Mouse (Mus musculus) central nervous system, embryonic 18 days (tissue): ENCODE data around the gene Cops6. TPM values are rescaled to one million over a fixed set of nuclear protein-coding genes. Genes with fewer than 3 reads are reported as not detected.

Experiments used
- polyA plus RNA-seq: library from polyadenylated mRNA; depleted of rRNA; stranded (reverse); fragments of >200 nt; gene quantifications from 2 replicates; pipeline ENCODE4 v1.2.3, GENCODE M21; 2012; rRNA removed

Gene Cops6
- polyA plus RNA-seq, result 145 and 155 TPM in 2 replicates

GRCm38 (mm10) chr5:138160842-138161665, at the start of gene Cops6:
TSS of gene Cops6 (plus strand) at chr5:138161071.

GRCm38 (mm10) chr5:138116255-138117198, 44.3 kb upstream of the Cops6 start, which contains the start of gene Zscan21:
TSS of gene Zscan21 (plus strand) at chr5:138116903.

GRCm38 (mm10) chr5:138155443-138155976, 5.4 kb upstream of the Cops6 start, which contains the start of gene Zfp113:
TSS of gene Zfp113 (minus strand) at chr5:138155744.

GRCm38 (mm10) chr5:138171695-138172491, 11.0 kb downstream of the Cops6 start, which contains the start of the genes Ap4m1 and Mcm7:
TSS of gene Ap4m1 (plus strand) at chr5:138172002.
TSS of gene Mcm7 (minus strand) at chr5:138172422.

GRCm38 (mm10) chr5:138186950-138187638, 26.2 kb downstream of the Cops6 start, which contains the start of the genes Taf6 and Cnpy4:
TSS of gene Taf6 (minus strand) at chr5:138187451.
TSS of gene Cnpy4 (plus strand) at chr5:138187485.

GRCm38 (mm10) chr5:138193771-138194727, 33.2 kb downstream of the Cops6 start, which contains the start of gene Mblac1:
TSS of gene Mblac1 (plus strand) at chr5:138194314.

Other genes starting within 250 kb of the Cops6 start
- 0.03 and 0.08 TPM in 2 replicates for gene Cyp3a13, start 239.5 kb upstream of the Cops6 start, polyA plus RNA-seq
- 1.1 and 2.6 TPM in 2 replicates for gene Gjc3, start 198.0 kb upstream of the Cops6 start, polyA plus RNA-seq
- gene Azgp1, start 179.6 kb upstream of the Cops6 start, polyA plus RNA-seq, result 0.04 TPM in 1 of 2 replicates, not detected in the other
- not detected in 2 replicates for gene Smok3a, start 139.8 kb upstream of the Cops6 start, polyA plus RNA-seq
- not detected in 2 replicates for gene Smok3b, start 139.6 kb upstream of the Cops6 start, polyA plus RNA-seq
- gene Smok3c, start 107.9 kb upstream of the Cops6 start, polyA plus RNA-seq, result not detected in 2 replicates
- gene Zkscan1, start 76.0 kb upstream of the Cops6 start, polyA plus RNA-seq, result 16.3 and 16.6 TPM in 2 replicates
- 53.8 and 55.9 TPM in 2 replicates for gene Zscan21, start 44.2 kb upstream of the Cops6 start, polyA plus RNA-seq
- gene Zfp113, start 5.3 kb upstream of the Cops6 start, polyA plus RNA-seq, result 7.2 and 7.7 TPM in 2 replicates
- gene Ap4m1, start 10.9 kb downstream of the Cops6 start, polyA plus RNA-seq, result 55.8 and 57.0 TPM in 2 replicates
- gene Mcm7, start 11.4 kb downstream of the Cops6 start, polyA plus RNA-seq, result 69.5 and 80.0 TPM in 2 replicates
- 63.8 and 66.1 TPM in 2 replicates for gene Taf6, start 26.4 kb downstream of the Cops6 start, polyA plus RNA-seq
- gene Cnpy4, start 26.4 kb downstream of the Cops6 start, polyA plus RNA-seq, result 21.2 and 21.5 TPM in 2 replicates
- 9.0 and 9.2 TPM in 2 replicates for gene Mblac1, start 33.2 kb downstream of the Cops6 start, polyA plus RNA-seq
- not detected in 2 replicates for gene Nxpe5, start 64.8 kb downstream of the Cops6 start, polyA plus RNA-seq
- 154 and 165 TPM in 2 replicates for gene Lamtor4, start 94.4 kb downstream of the Cops6 start, polyA plus RNA-seq
- 123 and 126 TPM in 2 replicates for gene BC037034, start 103.0 kb downstream of the Cops6 start, polyA plus RNA-seq
- 0.76 and 0.85 TPM in 2 replicates for gene Gal3st4, start 111.8 kb downstream of the Cops6 start, polyA plus RNA-seq
- gene Gm43720, start 118.9 kb downstream of the Cops6 start, polyA plus RNA-seq, result 0.25 and 0.41 TPM in 2 replicates
- gene Gpc2, start 118.9 kb downstream of the Cops6 start, polyA plus RNA-seq, result 326 and 367 TPM in 2 replicates
- gene Stag3, start 119.2 kb downstream of the Cops6 start, polyA plus RNA-seq, result 35.0 and 37.6 TPM in 2 replicates
- 0.09 and 0.12 TPM in 2 replicates for gene Pvrig, start 180.9 kb downstream of the Cops6 start, polyA plus RNA-seq